In genomic region chr14:118422351-118423001, GRCm38 (mm10) we compare ENCODE assay signal across 8 mouse cellular contexts.
DNase-seq lines count a peak whose midpoint lies in the region; ATAC-seq lines count a peak whose summit lies in the region.

No protein-coding gene starts in this region.

- H3K4me1 ChIP-seq in heart, embryonic 13.5 days: peaks cover 8% of the 10 kb centered on the region
- peaks cover 5% of the 10 kb centered on the region for H3K4me1 ChIP-seq in embryonic facial prominence, embryonic 11.5 days (ENCODE audit: control insufficient read depth, insufficient read depth, low read length)
- 0 out of 2 replicates have a peak, but pooled peaks cover 4% of the 10 kb centered on the region for H3K4me1 ChIP-seq in intestine, embryonic 14.5 days (replicated peaks; ENCODE audit: control insufficient read depth, insufficient read depth, low read length)

- ATAC-seq in heart, embryonic 13.5 days (ENCODE audit: extremely low read depth, insufficient number of reproducible peaks, low FRiP score, low TSS enrichment): no peak
- no peak; the same call in 1 of the 2 replicates for ATAC-seq in embryonic facial prominence, embryonic 11.5 days (replicated peaks; ENCODE audit: insufficient number of reproducible peaks, low FRiP score, low TSS enrichment, low read depth)
- 0 out of 2 replicates have a peak, but pooled peaks have one; percentile 36 for ATAC-seq in intestine, embryonic 14.5 days (replicated peaks; ENCODE audit: low FRiP score, low TSS enrichment, low read depth)
- ATAC-seq in megakaryocyte, adult 5-6 weeks (ENCODE audit: poor library complexity, severe bottlenecking): peak; percentile 25

- peak overlapping the region; percentile 55 for H3K9ac ChIP-seq in heart, embryonic 13.5 days
- H3K9ac ChIP-seq in embryonic facial prominence, embryonic 11.5 days (replicated peaks; ENCODE audit: low read length): no peak overlapping the region; the same call in 1 of the 2 replicates
- no peak overlapping the region for H3K9ac ChIP-seq in intestine, embryonic 14.5 days (ENCODE audit: low read length)

- H3K27ac ChIP-seq in heart, embryonic 13.5 days (replicated peaks): no peak overlapping the region
- H3K27ac ChIP-seq in embryonic facial prominence, embryonic 11.5 days (replicated peaks; ENCODE audit: low read depth, low read length): no peak overlapping the region
- no peak overlapping the region for H3K27ac ChIP-seq in intestine, embryonic 14.5 days (ENCODE audit: low read depth)

- no peaks in the 10 kb centered on the region for H3K36me3 ChIP-seq in heart, embryonic 13.5 days
- no peaks in the 10 kb centered on the region for H3K36me3 ChIP-seq in embryonic facial prominence, embryonic 11.5 days (replicated peaks; ENCODE audit: control insufficient read depth, insufficient read depth, low read depth, low read length)
- no peaks in the 10 kb centered on the region for H3K36me3 ChIP-seq in intestine, embryonic 14.5 days (ENCODE audit: control insufficient read depth, insufficient read depth, low read length)

- WGBS in heart, embryonic 13.5 days: 9% methylated on average over 17 of the region's 17 CpGs
- 2% methylated on average over 17 of the region's 17 CpGs for WGBS in embryonic facial prominence, embryonic 11.5 days
- WGBS in intestine, embryonic 14.5 days: 8% methylated on average over 17 of the region's 17 CpGs

- peaks cover 17% of the 10 kb centered on the region; the same call in 1 of the 2 replicates for H3K27me3 ChIP-seq in heart, embryonic 13.5 days (replicated peaks)
- H3K27me3 ChIP-seq in embryonic facial prominence, embryonic 11.5 days (ENCODE audit: control insufficient read depth, insufficient read depth, low read length): peaks cover 3% of the 10 kb centered on the region; the same call in 1 of the 2 replicates
- H3K27me3 ChIP-seq in intestine, embryonic 14.5 days (replicated peaks; ENCODE audit: control insufficient read depth, insufficient read depth, low read length): no peaks in the 10 kb centered on the region

- H3K4me3 ChIP-seq in heart, embryonic 13.5 days: peak overlapping the region; percentile 40
- no peak overlapping the region for H3K4me3 ChIP-seq in embryonic facial prominence, embryonic 11.5 days (ENCODE audit: low read depth, low read length)
- H3K4me3 ChIP-seq in intestine, embryonic 14.5 days (ENCODE audit: low read depth, low read length): no peak overlapping the region

- peak overlapping the region; percentile 63 for H3K4me2 ChIP-seq in heart, embryonic 13.5 days
- H3K4me2 ChIP-seq in embryonic facial prominence, embryonic 11.5 days (ENCODE audit: low read depth, low read length): peak overlapping the region; percentile 32
- peak overlapping the region; percentile 38 for H3K4me2 ChIP-seq in intestine, embryonic 14.5 days (ENCODE audit: low read length)

- no peak for DNase-seq in heart, adult 18-20 months
- no peak for DNase-seq in embryonic facial prominence, embryonic 11.5 days (ENCODE audit: low spot score)
- DNase-seq in intestine, embryonic 14.5 days (ENCODE audit: low spot score): peak; percentile 68
- DNase-seq in right cerebral cortex, postnatal 25 days: peak; percentile 11
- DNase-seq in urinary bladder, adult 18-20 months (ENCODE audit: low spot score in 2 of 2): no peak
- no peak for DNase-seq in T-cell, adult 2 months (ENCODE audit: low spot score)

- peaks cover 5% of the 10 kb centered on the region for H3K9me3 ChIP-seq in heart, embryonic 13.5 days
- 0 out of 2 replicates have a peak, but pooled peaks cover 2% of the 10 kb centered on the region for H3K9me3 ChIP-seq in embryonic facial prominence, embryonic 11.5 days (replicated peaks; ENCODE audit: control insufficient read depth, low read length)
- H3K9me3 ChIP-seq in intestine, embryonic 14.5 days (ENCODE audit: control insufficient read depth, low read length): 0 out of 2 replicates have a peak, but pooled peaks cover 2% of the 10 kb centered on the region

Comparison
In these comparisons a context has a peak if more than half of its experiments do, and no peak if none do; other contexts are left out.
1. ATAC-seq: peak in intestine, embryonic 14.5 days (single experiment) and megakaryocyte, adult 5-6 weeks (single experiment); none in heart, embryonic 13.5 days (single experiment) and embryonic facial prominence, embryonic 11.5 days (single experiment).
2. DNase-seq: peak in intestine, embryonic 14.5 days (single experiment) and right cerebral cortex, postnatal 25 days (single experiment); none in heart, adult 18-20 months (0 of 2), embryonic facial prominence, embryonic 11.5 days (single experiment), urinary bladder, adult 18-20 months (0 of 2) and T-cell, adult 2 months (single experiment).
3. Peak in every context shown above with its lines, with median percentiles within 50 percentile points of each other: H3K4me2 ChIP-seq.